Mouse (Mus musculus) T-helper 2 cell (primary cell): ENCODE data around the gene Atp8a1.
"Not testable (repeated sequence)": the region's sequence is repeated elsewhere in the genome, so short reads cannot be mapped to it uniquely, and the experiment has no call there.

Source experiments
- in situ Hi-C: fragments of 300-600 bp; cut with MboI, MseI; formaldehyde crosslinking; loops from one replicate; pipeline ENCODE4 v1.15.1; 2025; ENCODE audit warnings: high pct_unique_total_duplicates

Atp8a1 gene

DNA sequence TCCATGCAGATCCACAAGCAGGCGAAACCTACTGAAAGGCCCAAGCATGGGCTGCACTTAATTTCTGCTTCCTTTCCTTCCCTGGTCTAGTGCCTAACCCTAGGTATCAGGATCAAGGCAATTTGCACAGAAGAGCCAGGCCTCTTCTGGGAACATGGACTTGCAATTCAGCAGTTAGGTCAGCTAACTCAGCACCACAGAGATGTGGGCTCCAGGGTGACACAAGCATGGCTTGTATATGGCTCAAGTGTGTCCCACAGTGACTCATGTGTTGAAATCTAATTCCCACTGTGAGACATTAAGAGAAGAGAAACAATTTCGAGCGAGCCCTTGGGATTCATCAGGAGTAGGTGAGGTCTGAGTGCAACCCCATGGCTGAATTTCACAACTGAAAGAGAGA is 18.9 kb downstream of the Atp8a1 start:
- in situ Hi-C loops: no loop called here

DNA sequence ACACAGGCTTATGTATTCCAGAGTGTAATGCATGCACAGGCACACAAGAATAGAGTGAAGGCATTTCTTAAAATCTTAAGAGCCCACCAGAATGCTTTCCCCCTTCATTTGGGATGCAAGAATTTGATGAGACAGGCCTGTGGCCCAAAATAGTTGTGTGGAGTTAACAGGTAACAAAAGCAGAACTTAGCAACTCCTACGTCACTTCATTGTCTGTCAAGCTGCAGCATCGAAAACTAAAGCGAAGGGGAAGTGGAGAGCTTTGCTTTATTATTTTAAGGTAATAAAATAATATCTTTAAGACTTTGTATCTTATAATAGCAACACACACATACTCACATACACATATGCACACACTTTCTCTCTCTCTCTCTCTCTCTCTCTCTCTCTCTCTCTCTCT is 20.3 kb downstream of the Atp8a1 start:
- in situ Hi-C loops: no loop called here

DNA sequence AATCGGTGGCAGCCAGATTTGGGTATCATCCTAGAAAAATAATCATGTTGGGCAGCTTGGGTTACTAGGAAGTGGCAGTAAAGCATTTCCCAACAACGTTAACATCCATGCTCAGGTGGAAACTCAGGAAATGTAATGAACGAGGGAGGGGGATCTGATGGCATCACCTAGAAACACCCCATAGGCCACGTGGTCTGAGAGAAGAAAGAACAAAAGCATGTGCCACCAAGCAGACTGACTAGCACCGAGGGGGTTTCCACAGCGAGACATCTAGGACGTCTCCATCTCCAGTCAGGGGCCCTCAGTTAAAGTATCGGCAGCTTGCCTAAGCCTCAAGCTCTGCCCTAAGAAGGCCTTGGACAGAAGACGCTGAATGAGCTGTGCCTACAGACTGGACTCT is 21.0 kb downstream of the Atp8a1 start:
- in situ Hi-C loops: no loop called here

DNA sequence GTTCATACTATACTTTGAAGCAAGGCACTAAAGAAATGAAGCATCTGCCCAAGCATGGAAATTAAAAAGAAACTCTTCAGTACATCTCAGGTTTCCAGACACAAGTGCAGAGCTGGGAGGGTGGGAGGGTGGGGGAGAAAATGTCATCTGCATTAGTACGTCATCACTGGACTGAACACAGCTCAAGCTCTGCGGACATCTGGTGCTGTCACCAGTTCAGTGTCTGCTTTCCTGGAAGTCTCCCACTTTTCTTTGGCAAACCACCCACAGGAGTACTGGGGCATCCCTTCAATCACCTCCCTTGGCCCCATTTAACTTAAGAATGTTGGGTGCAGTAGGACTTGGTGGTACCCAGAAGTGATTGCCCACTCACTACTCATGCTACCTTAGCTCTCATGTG is 22.6 kb downstream of the Atp8a1 start:
- in situ Hi-C loops: no loop called here

DNA sequence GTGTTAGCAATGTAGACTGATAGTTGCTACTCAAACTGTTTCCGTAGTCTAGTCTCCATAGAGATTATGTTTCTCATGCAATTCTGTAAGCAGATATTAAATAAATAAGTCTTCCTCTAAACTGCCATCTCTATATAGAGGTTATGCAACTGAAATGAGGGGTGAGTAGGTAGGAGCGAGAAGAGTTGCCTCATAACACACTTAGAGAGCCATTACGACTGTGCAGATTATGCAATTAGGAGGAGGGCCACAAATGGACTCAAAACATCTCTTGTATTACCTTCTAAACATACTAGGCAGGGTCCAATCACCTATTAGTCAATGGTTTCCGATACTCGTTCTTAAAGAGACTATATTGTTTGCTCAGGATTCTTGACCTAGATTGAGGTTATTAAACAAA is 23.5 kb downstream of the Atp8a1 start:
- in situ Hi-C loops: no loop called here

DNA sequence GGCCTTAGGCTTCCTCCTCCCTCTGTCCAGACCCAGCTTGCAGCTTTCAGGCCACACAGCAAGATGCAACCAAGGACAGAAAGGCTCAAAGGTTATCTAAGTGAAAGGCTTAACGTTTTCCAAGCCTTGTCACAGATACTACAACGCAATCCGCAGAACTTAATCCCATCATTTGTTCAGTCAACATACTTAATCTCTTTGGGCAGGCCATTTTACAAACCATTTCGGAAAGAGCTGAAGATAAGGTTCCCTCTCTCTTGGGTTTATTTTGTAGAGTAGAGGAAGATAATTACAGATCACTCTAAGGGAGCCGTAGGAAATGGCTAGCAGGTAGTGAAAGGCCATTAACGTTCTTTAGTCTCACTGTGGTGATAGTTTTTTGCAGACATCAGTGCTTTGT is 24.6 kb downstream of the Atp8a1 start:
- in situ Hi-C loops: no loop called here

DNA sequence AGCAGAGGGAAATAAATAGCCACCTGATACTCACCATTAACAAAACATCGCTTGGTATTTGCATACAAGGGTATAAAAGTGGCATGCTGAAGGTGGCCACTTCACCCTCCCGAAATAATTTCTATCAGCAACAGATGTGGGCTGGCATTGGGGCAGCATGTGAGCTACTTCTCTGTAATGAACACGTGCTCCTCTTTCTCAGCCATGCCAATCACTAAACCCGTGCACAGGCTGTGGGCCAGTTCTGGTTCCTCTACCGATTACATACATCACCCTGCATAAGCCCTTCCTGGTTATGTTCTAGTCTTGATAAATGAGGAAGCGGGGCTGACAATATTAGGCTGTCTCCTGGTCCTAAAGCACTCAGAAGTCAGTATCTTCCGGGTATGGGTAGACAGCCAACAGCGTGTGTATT is 25.2 kb downstream of the Atp8a1 start:
- in situ Hi-C loops: no loop called here

DNA sequence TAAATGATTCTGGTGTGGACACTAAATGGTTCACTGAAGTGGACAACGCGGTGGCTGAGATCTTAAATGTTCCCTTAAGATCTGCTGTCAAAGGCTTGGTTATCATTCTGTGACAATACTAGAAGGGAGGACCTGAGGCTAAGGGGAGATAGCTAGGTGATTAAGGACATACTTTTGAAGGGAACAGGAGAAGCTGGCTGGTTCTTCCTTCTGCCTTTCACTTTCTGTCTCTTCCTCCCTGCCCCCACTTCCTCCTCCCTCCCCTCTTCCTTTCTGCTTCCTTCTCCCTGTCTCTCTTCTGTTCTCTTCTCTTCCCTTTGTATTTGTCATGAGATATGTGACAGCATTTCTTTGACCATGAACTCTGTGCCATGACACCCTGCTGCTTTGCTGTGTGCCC is 26.0 kb downstream of the Atp8a1 start:
- in situ Hi-C loops: no loop called here

DNA sequence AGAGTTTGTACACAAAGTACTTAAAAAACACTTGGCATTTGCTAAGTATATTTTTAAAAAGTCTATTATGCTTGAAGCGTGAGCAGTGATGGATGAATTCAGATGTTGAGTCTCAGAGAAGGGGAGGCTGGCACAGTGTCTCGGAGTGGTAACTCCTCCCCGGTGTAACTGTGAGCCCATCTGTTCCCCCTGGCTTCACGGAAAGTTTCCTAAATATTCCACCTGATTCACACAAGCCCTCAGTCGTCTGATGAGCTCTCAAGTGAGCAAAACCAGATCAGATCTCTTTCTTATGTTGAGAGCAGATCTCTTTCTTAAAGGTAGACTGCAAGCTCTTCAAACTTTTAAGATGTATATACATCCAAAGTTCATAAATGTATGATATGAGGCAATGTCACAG is 27.8 kb downstream of the Atp8a1 start:
- in situ Hi-C loops: no loop called here

DNA sequence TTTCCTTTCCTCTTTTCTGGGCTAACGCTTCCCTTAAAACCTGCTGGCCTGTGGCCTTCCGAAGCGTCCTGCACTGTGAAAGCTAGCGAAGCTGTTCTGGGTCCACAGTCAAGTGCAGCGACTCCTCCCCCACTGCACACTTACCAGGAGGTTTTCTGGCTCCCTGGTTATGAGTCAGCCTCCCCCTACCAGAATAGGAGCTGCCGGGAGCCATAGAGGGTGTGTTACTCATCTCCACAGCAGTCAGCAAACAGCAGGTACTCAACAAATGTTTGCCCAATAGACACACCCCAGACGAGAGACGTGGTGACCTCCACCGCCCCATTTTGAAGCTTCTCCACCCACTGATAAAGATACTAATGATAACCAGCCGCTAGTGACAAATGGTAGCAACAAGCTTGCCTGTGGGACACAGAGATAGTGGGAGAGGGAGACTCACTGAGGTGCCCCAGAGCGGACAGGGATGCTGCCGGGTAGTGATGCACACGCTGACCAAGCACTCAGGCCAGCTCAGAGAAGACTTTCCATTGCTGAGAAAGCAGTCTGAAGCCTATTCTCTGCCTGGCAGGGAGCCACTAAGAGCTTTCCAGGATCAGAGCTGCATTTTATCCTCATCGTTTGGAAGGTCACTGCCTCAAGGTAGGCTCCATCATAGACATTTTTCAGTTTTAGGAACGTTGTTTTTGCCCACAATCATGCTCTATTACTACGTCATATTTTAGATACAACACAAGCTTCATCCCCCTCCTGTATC is 31.5 kb downstream of the Atp8a1 start:
- in situ Hi-C loops: no loop called here

DNA sequence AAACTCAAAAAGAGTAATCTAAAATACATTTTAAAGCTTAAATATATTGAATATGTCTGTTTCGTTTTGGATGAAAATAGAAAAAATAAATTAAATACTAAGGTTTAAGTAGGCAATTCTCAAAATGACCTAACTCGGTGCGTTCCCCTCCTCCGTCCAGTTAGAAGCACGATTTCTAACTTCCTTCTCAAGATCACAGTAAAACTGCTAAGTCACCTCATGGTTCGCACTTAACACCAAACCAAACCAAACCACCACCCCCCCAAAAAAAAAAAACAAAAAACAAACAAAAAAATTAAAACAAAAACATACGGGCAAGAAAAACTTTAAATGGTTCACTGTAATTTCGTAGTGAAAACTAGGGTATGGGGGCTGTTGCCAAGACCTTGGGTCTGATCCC is 32.2 kb downstream of the Atp8a1 start:
- in situ Hi-C loops: not testable (repeated sequence)

DNA sequence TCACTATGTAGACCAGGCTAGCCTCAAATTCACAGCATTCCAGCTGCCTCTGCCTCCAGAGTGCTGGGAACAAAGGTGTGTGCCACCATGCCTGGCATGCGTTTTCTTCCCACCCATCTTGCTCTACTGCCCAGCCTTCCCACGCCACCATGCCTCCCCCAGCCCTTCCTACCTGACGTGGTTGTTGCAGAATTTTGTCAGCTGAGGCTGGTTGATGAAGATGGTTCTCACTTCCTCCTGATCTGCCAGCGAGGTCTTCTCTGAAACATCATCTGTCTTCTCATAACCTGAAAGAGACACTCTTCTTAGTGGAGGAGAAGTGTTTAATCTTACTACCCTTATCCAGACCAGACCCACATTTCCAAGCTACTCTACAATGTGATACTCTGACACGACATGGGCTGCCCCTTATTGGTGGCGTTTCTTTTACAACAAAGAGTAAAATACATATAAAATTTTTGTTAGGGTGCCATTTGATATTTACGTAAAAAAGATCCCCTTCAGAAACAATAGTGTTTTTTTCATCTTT is 32.7 kb downstream of the Atp8a1 start:
- in situ Hi-C loops: no loop called here

DNA sequence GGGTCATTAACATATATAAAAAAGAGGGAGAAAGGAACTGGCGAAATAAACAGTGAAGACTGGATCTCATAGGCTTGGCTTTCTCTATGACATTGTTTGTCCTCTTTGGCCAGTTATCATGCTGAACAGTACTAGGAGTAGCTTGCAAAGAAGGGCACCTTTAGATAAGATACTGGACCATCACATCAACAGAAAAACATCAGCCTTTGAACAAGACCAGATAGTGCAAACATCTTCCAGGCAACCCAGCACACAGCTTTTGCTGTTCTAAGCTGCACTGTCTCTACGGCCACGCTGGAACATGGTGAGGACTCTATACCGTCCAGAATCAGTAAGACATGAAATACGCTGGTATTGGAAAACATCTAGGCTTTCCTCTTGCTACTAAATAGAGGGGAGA is 33.9 kb downstream of the Atp8a1 start:
- in situ Hi-C loops: no loop called here

DNA sequence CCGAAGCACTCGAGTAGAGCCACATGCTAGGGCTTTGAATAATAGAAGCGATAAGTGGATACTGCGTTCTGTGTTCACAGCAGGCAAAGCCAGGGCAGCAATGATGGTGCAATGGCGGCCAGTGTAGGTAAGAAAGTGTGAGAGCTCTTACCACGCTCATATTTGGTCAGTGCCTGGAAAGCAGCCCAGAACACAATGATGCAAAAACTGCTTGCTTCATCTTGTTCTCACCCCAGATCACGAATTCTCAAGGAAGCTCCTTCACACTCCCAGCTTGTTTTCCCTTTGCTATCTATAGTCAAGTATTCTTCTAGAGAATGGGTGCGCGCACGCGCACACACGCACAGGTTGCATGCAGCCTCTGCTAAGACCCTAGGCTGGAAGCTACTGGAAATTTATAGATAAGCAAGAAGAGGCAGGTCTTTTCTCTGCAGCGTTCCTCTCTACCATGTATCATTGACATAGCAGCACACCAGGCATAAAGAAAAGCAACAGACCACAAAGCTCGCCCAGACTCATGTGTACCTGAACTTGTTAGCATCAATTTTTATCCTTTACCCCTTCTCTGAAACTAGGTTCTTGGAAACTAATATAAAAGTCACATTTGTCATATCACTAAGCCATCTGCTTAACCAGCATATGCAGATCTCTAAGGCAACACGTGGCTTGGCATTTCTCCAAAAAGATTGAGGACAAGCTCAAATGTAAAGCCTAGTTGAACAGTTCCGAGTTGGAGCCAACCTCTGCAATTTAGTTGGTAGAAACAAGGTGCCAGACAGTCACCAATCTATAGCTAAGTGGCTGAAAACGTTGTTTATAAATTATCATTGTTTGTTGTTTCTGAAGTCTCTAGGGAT is 44.8 kb downstream of the Atp8a1 start:
- in situ Hi-C loops: no loop called here

DNA sequence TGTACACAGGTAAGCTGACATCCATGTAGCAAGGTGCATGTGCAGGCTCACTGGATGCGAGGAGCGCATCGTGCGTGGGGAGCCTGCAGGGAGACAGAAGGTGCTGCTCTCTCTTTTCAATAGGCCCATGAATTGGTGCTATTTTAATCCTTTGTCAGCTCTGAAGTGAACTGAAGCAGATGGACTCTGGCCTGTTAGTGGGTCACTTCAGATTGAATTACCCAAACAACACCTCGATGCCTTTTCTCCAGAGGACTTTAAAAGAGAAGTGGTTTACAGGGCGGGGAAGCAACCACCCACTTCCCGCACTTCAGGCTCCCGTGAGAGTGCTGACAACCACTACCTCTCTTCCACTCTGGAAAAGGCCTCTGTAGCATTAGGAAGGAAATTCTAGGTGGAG is 46.4 kb downstream of the Atp8a1 start:
- in situ Hi-C loops: no loop called here

DNA sequence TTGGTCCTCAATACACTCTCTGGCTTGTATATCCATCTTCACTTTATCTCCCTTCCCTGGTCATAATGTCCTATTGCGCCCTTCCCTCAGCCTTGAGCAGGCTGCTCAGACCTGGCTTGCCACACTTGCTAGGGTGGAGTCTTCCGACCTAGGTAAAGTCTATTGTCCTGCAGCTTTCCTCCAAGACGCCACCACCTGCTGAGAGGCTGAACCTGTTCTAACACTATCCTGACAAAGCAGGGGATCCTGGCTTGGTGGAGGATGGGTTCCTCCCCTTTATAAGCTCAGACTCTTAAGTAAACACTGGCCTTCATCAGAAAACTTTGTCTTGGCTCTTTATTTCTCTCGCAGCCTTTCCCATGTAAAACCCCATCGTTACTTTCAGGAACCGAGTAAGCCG is 47.4 kb downstream of the Atp8a1 start:
- in situ Hi-C loops: no loop called here

DNA sequence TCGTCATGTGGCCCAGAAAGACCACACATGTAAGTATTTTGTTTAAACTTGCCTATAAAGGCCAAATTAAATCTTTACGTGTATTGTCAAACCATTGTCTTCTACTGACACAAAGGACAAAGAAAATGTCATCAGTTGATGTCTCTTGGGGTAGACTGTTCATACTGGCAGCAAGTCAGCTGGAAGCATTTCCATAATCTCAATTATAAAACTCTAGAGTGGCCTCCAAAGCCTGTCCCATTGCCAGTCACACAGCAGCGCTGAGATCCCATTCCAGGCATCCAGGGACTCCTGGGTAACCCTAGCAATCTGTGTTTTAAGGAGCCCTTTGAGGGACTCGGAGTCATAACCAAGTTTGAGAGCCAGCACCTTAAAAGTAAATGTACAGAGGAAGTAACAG is 48.9 kb downstream of the Atp8a1 start:
- in situ Hi-C loops: no loop called here

DNA sequence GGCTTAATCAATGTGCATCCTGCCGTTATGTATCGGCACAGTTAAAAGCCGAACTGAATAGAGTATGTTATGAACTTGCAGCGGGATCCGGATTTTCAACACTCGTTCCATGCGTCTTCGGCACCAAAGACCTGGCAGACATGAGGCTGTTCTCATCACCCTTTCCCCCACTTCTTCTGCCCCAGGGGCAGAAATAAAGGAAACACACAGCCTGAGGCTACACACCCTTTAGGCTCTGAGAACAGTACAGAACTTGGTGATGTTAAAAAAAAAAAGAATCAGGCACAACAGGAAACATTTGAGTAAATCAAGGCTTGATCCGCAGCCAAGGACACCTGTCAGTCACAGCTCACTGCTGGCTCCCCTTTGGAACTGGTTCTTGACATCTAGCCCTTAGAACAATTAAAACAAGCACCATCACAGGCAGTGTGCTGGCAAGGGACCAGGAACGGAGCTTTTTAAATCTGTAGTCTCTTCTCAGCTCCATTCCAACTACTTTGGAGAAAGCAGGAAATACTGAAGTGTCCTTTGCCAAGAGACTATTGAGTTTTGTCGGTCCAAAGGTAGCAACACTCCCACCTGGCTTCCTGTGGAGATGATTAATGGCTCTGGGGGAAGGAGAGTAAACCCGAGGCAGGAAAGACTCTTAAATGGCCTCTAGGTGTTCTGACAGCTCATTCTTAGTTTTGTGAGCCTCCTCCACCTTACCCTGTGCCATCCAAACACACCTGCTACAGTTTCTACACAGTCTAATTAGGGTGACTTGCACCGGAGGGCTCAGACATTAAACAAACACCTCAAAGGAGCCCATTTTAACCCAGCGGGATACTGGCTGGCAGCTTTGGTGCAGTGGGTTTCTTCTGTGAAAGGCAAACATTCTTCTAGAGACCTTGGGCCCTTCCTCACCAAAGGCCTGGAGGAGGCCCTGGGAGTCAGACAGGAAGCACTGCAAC is 50.0 kb downstream of the Atp8a1 start:
- in situ Hi-C loops: no loop called here

DNA sequence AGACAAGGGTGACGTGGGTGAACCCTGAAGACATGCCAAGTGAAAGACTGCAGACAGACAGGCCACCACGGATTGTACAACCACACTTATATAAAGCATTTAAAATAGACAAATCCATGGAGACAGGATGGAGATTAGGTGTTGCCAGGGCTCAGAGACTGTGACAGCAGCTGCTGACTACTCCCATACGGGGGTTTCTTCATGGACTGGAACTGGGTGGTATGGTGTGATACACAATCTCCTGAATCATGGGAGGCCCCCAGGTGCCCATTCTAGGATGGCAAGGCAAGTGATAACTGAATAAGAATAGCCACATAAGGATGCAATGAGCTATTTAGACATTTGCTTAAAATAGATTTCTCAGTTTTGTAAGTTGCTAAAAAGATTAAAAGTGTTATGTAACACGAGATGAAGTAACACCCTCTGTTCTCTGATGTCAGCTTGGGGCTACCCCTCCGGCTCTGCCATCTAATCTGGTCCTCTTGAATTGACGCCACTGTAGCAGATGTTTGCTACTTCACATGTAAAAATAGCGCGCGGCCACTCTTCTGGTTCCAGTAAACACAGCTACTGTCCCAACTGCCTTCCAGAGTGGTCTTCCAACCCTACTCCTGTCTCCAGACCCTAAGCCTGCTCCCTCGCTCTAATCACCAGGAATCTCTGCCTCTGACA is 53.0 kb downstream of the Atp8a1 start:
- in situ Hi-C loops: no loop called here

DNA sequence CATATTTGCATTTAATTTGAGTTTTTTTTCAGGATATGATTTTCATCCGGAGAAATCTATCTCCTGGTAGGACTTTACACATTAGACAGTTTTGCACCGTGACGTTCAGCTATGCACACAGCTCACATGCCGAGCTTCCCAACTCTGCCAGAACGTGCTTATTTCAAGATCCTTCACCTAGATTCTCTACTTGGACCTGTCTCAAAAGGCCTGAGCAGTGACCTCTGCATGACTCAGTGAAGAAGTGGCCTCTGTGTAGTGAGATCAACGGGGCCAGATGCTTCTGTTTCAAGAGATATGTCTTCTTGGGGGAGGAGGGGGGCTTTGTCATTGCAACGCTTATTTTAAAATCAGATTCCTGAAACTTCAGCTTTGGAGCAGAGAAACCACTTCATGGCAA is 64.5 kb downstream of the Atp8a1 start:
- in situ Hi-C loops: no loop called here

DNA sequence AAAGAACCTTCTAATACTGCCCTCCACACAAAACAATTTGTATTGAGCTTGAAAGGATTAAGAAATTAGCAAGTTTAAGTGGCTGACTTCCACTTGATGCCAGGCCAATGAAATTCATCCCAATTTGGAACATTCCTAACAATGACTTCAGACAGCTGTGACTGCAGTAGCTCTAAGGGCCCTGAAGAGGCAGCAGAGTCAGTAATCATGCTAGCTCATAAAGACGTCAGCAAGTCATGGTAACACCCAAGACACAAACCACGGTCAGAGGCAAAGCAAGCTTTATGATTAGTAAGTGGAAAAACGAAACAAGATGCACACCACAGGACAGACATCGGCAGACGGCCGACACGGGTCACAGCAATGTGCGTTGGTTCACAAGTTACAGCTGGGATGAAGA is 69.2 kb downstream of the Atp8a1 start:
- in situ Hi-C loops: no loop called here
